Mouse (Mus musculus): Measurements from ENCODE around the gene Kpna3. TPM values are rescaled to one million over a fixed set of nuclear protein-coding genes. Genes with fewer than 3 reads are reported as not detected.
"Not testable (repeated sequence)": the region's sequence is repeated elsewhere in the genome, so short reads cannot be mapped to it uniquely, and the experiment has no call there.

Gene Kpna3
- polyA plus RNA-seq, 1 experiment: 8.5 TPM

- Histone ChIP-seq H3K27ac (ENCODE audit: control insufficient read depth, insufficient read depth, low read depth, low read length) (no peak overlapping the region), H3K36me3 (ENCODE audit: control insufficient read depth, insufficient read depth, low read length) (no peaks in the 10 kb centered on the region), H3K4me3 (ENCODE audit: control insufficient read depth, low read depth, low read length) (no peak overlapping the region), H3K4me1 (ENCODE audit: control insufficient read depth, insufficient read depth, low read length) (no peaks in the 10 kb centered on the region), H3K27me3 (ENCODE audit: control insufficient read depth, insufficient read depth, low read length) (no peaks in the 10 kb centered on the region)
- TF ChIP-seq CTCF (IDR thresholded peaks at IDR 0.05; ENCODE audit: control insufficient read depth, insufficient read depth, insufficient replicate concordance, low read depth, low read length) (no peak), POLR2A (IDR thresholded peaks at IDR 0.05; ENCODE audit: control insufficient read depth, low read depth, low read length) (no peak)
Observed at GRCm38 (mm10) chr14:61339381-61339780, 100.3 kb downstream of the Kpna3 start.

- no peak overlapping the region for H3K27ac ChIP-seq (ENCODE audit: control insufficient read depth, insufficient read depth, low read depth, low read length)
- H3K27me3 ChIP-seq (ENCODE audit: control insufficient read depth, insufficient read depth, low read length): no peaks in the 10 kb centered on the region
- H3K4me1 ChIP-seq (ENCODE audit: control insufficient read depth, insufficient read depth, low read length): peaks cover 15% of the 10 kb centered on the region
- H3K4me3 ChIP-seq (ENCODE audit: control insufficient read depth, low read depth, low read length): peak overlapping the region; percentile 69
- TF ChIP-seq POLR2A (IDR thresholded peaks at IDR 0.05; ENCODE audit: control insufficient read depth, low read depth, low read length) (no peak), CTCF (IDR thresholded peaks at IDR 0.05; ENCODE audit: control insufficient read depth, insufficient read depth, insufficient replicate concordance, low read depth, low read length) (peak; percentile 44; the same call in 1 of the 2 replicates)
- H3K36me3 ChIP-seq (ENCODE audit: control insufficient read depth, insufficient read depth, low read length): no peaks in the 10 kb centered on the region
Observed at GRCm38 (mm10) chr14:61330996-61331561, 108.6 kb downstream of the Kpna3 start.

GRCm38 (mm10) chr14:61330591-61330990, 109.1 kb downstream of the Kpna3 start:
- Histone ChIP-seq H3K4me3 (ENCODE audit: control insufficient read depth, low read depth, low read length) (peak overlapping the region; percentile 69), H3K27ac (ENCODE audit: control insufficient read depth, insufficient read depth, low read depth, low read length) (no peak overlapping the region), H3K4me1 (ENCODE audit: control insufficient read depth, insufficient read depth, low read length) (peaks cover 15% of the 10 kb centered on the region), H3K27me3 (ENCODE audit: control insufficient read depth, insufficient read depth, low read length) (no peaks in the 10 kb centered on the region), H3K36me3 (ENCODE audit: control insufficient read depth, insufficient read depth, low read length) (no peaks in the 10 kb centered on the region)
- TF ChIP-seq POLR2A (IDR thresholded peaks at IDR 0.05; ENCODE audit: control insufficient read depth, low read depth, low read length) (no peak), CTCF (IDR thresholded peaks at IDR 0.05; ENCODE audit: control insufficient read depth, insufficient read depth, insufficient replicate concordance, low read depth, low read length) (no peak)

GRCm38 (mm10) chr14:61327618-61328450, 111.8 kb downstream of the Kpna3 start:
- H3K4me3 ChIP-seq (ENCODE audit: control insufficient read depth, low read depth, low read length): peak overlapping the region; percentile 52
- no peak for TF ChIP-seq CTCF (IDR thresholded peaks at IDR 0.05; ENCODE audit: control insufficient read depth, insufficient read depth, insufficient replicate concordance, low read depth, low read length)
- TF ChIP-seq POLR2A (IDR thresholded peaks at IDR 0.05; ENCODE audit: control insufficient read depth, low read depth, low read length): peak; percentile 30; the same call in 1 of the 2 replicates
- no peaks in the 10 kb centered on the region for H3K27me3 ChIP-seq (ENCODE audit: control insufficient read depth, insufficient read depth, low read length)
- H3K4me1 ChIP-seq (ENCODE audit: control insufficient read depth, insufficient read depth, low read length): peaks cover 15% of the 10 kb centered on the region
- no peaks in the 10 kb centered on the region for H3K36me3 ChIP-seq (ENCODE audit: control insufficient read depth, insufficient read depth, low read length)
- no peak overlapping the region for H3K27ac ChIP-seq (ENCODE audit: control insufficient read depth, insufficient read depth, low read depth, low read length)

- not testable (repeated sequence) for H3K27ac ChIP-seq (ENCODE audit: control insufficient read depth, insufficient read depth, low read depth, low read length); H3K4me3 ChIP-seq (ENCODE audit: control insufficient read depth, low read depth, low read length); H3K36me3 ChIP-seq (ENCODE audit: control insufficient read depth, insufficient read depth, low read length); H3K27me3 ChIP-seq (ENCODE audit: control insufficient read depth, insufficient read depth, low read length)
- peaks cover 15% of the 10 kb centered on the region for H3K4me1 ChIP-seq (ENCODE audit: control insufficient read depth, insufficient read depth, low read length)
Observed at GRCm38 (mm10) chr14:61327007-61327406, 112.7 kb downstream of the Kpna3 start.

GRCm38 (mm10) chr14:61322740-61323139, 116.9 kb downstream of the Kpna3 start:
- Histone ChIP-seq H3K27me3 (ENCODE audit: control insufficient read depth, insufficient read depth, low read length) (no peaks in the 10 kb centered on the region), H3K27ac (ENCODE audit: control insufficient read depth, insufficient read depth, low read depth, low read length) (no peak overlapping the region), H3K36me3 (ENCODE audit: control insufficient read depth, insufficient read depth, low read length) (no peaks in the 10 kb centered on the region), H3K4me1 (ENCODE audit: control insufficient read depth, insufficient read depth, low read length) (peaks cover 5% of the 10 kb centered on the region), H3K4me3 (ENCODE audit: control insufficient read depth, low read depth, low read length) (no peak overlapping the region)
- no peak for TF ChIP-seq CTCF (IDR thresholded peaks at IDR 0.05; ENCODE audit: control insufficient read depth, insufficient read depth, insufficient replicate concordance, low read depth, low read length)
- TF ChIP-seq POLR2A (IDR thresholded peaks at IDR 0.05; ENCODE audit: control insufficient read depth, low read depth, low read length): no peak

GRCm38 (mm10) chr14:61321200-61321599, 118.5 kb downstream of the Kpna3 start:
- no peaks in the 10 kb centered on the region for H3K27me3 ChIP-seq (ENCODE audit: control insufficient read depth, insufficient read depth, low read length)
- TF ChIP-seq POLR2A (IDR thresholded peaks at IDR 0.05; ENCODE audit: control insufficient read depth, low read depth, low read length) (no peak), CTCF (IDR thresholded peaks at IDR 0.05; ENCODE audit: control insufficient read depth, insufficient read depth, insufficient replicate concordance, low read depth, low read length) (no peak)
- H3K36me3 ChIP-seq (ENCODE audit: control insufficient read depth, insufficient read depth, low read length): no peaks in the 10 kb centered on the region
- no peak overlapping the region for H3K4me3 ChIP-seq (ENCODE audit: control insufficient read depth, low read depth, low read length)
- no peak overlapping the region for H3K27ac ChIP-seq (ENCODE audit: control insufficient read depth, insufficient read depth, low read depth, low read length)
- H3K4me1 ChIP-seq (ENCODE audit: control insufficient read depth, insufficient read depth, low read length): no peaks in the 10 kb centered on the region
